Mouse (Mus musculus) adrenal gland, postnatal 25 days (tissue): ENCODE results near the gene Rbms3. TPM values are rescaled to one million over a fixed set of nuclear protein-coding genes. Genes with fewer than 3 reads are reported as not detected.

Source experiments
- DNase-seq: peaks from one replicate; pipeline ENCODE4 v3.0.0; 2021; ENCODE audit warnings: mixed read lengths
- total RNA-seq: library from RNA; stranded (reverse); gene quantifications from 2 replicates; pipeline ENCODE4 v1.2.3, GENCODE M21; 2021

Gene Rbms3
- total RNA-seq, 1 experiment from 2014 or later = 26.5 TPM

DNA sequence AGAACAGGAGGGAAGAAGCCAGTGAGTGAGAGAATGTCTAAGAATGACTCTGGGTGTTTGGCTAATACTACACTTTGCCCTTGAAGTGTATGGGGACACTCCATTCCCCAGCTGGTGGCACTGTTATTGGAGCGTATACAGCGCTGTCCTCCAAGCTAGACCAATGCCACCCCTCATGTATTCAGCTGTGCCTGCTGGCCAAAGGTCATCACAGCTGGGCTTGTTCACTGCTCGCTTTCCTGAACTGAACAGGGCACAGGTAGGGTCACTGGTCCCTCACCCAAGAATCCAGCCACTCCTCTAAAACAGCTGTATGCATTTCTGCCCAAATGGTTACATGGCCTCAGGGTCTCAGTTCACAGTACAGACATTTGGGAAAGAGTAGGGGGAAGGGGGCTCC, 253.9 kb downstream of the Rbms3 start:
- no peak for DNase-seq

DNA sequence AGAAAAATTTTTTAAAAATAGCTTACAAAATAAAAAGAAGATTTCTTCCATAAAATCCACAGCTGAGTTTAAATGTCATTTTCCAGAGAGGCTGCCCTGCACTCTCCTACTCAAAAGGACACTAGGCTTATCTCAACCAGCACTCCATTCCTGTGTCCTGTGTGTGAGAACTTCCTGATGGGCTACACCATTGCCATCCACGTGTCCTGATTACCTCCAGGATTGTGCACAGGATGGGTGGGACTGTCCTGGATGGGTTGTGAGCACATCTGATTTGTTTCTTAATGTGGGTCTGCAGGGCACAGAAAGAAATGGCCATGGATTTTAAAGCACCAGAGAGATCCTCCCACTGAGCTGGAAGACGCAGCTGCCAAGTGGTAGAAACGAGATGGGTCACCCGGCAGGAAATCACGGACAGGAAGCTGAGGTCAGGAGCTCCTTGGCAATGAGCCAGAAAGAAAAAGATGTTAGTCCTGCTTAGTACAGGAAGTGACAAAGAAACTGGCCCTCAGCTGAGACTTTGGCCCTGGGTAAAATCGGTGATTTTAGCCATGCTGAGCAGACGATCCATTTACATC, 256.5 kb downstream of the Rbms3 start:
- DNase-seq = peak; percentile 12

DNA sequence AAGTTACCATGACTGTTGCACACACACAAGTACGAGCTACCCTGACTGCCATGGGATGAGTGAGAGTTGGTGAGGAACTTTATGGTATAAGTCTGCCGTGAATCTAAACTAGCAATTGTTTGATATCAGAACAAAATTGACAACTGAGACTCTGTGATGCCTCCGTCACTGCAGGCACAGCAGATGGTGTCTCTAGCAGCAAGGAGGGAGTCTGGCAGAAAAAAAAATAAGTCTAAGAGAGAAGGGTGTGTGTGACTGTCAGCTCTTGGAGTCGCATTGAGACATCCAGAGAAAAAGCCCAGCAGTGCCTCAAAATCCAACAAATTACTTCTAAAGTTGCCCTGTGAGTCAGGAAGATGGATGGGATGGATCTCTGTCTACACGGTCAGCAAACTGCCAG, 257.7 kb downstream of the Rbms3 start:
- DNase-seq = no peak

DNA sequence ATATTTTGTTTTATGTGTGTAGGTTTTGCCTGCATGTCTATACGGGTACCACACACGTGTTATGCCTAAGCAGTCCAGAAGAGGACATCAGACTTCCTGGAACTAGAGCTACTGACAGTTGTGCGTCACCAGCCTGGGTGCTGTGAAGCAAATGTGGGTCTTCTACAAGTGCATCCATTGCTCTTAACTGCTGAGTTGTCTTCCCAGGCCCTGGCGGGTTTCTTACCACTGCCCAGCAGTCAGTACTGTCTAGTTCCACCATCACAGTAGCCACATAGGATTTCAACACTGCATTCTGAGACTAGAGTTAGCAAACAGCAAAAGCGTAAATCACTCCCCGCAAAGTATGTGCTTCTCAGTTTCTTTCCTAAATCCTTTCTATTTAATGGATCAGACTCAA, 259.6 kb downstream of the Rbms3 start:
- no peak for DNase-seq

DNA sequence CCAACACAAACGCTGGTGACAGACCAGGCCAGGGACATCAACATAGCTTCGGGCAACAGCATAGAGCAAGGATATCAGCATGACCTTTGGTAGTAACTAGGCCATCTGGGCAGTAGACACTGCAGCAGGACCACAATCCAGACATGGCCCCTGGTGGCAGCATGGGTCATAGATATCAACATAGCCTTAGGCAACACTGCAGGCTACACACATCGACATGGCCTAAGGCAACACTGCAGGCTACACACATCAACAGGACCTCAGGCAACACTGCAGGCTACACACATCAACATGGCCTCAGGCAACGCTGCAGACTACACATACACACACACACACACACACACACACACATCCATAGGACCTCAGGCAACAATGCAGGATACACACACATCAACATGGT, 261.7 kb downstream of the Rbms3 start:
- DNase-seq = no peak

DNA sequence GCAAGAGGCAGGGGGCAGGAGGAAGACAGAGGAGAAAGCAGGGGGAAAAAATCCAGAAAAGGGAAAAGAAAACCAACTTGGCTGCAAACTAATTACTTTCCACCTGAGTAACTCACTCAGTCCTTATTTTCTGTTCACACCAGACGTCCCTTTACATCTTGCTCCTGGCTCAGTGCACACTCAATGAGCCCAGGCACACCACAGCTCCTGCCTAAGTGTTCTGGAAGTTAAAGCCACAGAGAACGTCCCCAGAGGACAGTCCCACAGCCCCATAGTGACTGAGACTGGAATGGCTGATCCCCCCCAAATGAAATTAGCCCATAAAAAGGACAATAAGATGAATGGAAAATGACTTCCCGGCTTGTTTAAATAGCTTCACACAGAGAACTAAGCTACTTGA, 265.1 kb downstream of the Rbms3 start:
- DNase-seq = no peak

DNA sequence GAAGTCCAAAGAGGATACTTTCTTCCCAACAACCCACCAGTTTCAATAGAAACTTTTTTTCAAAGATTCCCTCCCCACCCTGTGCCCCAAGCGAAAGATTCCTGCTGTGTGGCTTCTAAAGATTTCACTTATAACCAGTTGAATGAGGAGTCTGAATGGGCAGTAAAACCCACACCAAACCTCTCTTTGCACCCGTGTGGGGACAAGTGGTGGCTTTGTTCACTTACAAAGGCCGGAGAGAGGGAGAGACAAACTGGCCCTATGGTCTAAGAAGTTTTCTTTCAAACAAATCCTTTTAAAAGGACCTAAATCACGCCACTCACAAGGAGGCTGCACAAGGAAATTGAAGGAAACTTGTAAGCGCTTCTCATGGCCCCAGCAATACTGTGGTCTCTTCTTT, 268.3 kb downstream of the Rbms3 start:
- no peak for DNase-seq

DNA sequence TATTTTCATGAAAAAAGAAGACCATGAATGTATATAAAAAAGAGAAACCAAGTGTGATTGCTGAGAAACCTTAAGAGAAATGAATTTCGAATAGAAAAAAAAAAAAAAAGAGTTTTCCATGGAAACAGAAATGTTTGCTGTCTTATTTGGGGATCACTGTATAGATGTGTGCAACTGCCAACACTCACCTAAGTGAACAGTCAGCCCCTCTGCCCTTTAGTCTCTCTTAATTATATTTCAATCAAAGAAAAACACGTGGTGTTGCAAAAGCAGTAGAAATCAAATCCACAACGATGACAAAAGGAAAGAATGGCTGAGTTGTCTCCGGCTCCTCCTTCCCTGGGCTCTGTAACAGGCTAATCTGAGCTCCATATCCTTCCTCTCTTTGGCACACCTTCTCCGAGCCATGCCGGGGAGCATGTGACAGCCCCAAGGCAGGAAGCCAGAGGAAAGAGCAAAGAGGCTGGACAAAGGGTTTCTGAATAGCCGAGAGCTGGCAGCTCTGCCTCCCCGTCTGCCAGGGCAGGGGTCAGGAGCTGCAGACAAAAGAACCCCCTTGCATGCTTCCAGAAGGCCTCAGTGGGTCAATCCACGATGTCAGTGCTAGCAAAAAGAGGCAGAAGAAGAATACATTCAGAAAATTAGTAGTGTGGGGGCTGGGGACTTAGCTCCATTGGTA, 272.8 kb downstream of the Rbms3 start:
- DNase-seq = peak; percentile 68

DNA sequence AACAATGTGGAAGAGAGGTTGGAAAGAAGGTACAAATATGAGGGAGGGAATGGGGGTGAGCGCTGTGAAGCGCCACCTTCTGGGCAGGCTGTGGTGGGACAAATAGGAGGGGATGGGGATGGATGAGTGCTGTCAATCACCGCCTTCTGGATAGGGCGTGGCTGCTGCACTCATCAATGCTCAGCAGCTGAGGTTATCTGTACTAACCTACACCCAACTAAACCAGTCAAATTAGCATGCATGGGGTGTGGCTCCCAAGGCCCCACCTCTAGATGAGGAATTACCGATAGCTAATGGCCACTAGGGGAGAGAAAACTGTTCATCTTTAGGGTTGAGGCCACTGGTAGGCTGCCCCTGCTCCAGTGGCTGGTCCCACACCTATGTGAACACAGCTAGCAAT, 274.2 kb downstream of the Rbms3 start:
- no peak for DNase-seq

DNA sequence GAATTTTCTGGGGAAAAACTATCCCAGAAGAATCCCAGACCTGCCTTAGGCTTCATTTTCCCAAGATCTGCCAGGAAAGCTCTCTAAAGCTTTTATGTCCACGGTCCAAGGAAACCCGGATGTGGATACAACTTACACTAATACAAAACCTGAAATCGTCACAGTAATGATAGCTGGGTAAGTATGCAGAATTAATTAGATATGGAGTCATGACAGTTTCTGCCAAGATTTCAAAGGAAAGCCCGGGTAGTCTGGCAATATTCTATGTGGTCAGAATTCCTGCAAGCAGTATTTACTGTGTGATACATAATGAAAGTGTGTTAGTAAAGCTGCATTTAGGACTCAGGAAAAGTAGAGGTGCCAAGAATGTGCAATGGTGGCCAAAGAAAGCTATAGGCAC, 287.4 kb downstream of the Rbms3 start:
- DNase-seq = no peak

DNA sequence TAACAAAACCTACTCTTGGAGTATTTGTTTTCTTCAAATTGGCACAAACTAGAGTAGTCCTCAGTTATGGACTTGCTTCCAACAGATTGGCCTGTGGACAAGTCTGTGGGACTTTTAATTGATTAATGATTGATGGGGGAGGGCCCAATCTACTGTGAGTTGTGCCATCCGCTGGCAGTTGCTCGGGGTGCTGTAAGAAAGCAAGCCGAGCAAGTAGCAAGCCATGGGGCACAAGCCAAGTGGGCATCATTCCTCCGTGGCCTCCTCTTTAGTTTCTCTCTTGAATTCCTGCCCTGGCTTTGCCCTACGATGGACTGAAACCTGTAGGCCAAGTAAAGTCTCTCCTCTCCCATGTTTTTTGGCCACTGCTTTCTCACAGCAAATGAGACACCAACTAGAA, 299.0 kb downstream of the Rbms3 start:
- DNase-seq = peak; percentile 16

DNA sequence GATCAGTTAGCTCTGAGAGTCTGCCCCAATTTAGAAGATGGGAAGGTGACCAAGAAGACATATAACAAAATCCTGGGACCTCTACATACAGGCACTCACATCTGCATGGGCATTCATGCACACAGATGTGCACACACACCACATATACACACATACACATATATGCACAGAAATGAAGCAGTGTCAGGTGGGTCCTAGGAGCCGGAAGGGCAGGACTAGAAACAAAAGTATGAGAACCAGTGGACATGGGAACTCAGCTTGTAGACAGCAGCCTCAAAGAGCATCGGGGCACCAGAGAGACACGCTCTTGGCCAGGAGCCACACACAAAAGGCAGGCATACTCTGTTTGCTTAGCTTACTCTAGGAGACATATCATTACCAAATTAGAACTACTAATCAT, 310.4 kb downstream of the Rbms3 start:
- DNase-seq = no peak

DNA sequence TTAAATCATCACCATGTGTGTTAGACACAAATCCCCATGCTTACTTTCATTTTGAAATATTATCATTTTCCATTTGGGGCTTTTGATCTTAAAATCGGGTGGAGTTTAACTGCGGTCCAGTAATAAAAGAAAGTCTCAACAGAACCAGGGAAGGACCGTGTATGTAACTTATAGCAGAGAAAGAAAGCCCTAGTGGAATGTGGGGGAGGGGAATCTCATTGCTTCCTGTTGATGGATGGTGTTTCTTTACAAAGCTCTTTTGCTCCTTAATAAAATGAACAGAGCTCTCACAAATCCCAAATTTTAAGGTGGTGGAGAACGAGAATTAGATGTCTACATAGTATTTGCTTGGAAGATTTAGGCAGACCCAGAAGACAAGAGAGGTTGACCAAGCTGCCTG, 311.3 kb downstream of the Rbms3 start:
- no peak for DNase-seq

DNA sequence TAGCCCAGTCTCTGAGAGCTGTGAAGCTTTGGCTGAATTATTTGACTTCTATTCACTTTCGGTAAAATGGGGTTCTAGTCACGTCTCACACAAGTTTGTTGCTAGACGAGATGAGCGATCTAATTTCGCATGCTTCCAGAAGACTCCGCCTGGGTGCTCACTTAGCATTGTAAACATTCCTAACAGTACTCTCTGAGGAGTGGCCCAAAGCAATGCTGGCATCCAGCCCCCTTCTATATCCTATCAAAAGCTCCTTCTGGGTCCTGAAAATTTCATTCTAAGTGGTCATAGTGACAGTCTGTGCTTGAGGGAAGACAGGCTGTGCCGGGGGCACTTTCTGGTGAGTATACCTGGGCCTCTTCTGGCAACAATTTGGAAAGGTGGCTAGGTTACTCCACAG, 312.5 kb downstream of the Rbms3 start:
- DNase-seq = no peak

DNA sequence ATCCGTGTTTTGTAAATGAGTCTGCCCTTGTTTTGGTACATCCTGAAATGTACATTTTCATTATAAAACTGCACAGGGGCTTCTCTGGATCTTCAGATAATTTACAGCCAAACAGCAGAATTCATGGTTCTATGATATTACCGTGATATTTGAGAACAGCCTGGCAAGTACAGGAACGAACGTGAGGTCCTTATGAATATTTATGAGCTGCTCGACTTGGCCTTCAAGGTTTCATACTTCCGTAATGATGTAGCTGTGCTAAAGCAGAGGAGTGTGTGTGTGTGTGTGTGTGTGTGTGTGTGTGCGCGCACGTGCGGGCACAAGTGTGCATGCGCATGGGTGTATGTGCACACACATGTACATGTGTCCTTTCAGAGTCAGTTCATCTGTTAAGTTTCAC, 316.1 kb downstream of the Rbms3 start:
- no peak for DNase-seq

DNA sequence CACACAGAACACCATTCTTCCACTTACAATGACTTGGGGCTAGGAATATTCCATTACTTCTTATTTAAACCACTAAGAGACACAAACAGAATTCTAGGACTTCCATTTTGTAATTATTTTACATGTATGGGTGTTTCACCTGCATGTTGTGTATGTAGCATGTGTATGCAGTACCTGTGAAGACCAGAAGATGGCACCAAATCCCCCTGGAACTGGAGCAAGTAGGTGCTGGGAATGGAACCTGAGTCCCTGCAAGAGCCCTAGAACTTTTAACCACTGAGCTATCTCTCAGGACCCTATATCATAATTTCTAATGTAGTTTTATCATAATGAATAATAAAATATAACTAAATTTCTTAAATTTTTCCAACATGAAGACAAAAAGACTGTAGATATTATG, 319.9 kb downstream of the Rbms3 start:
- DNase-seq = no peak

DNA sequence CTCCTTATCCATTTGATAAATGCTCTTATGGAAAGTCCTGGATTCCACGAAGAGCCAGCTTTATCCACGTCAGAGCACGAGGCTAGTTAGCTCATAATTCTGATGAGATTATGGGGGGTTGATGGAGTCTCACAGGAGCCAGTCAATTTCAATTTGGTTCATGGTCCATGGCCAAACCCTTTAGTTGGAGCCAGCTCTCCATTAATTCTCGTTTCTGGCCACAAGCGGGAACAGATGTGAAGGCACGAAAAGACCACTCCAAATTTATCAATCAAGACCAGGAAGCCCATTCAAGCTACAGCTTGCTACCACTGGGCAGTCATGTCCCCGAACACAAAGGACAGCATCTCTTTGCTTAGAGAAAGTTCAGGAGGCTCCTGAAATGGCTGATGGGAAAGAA, 330.7 kb downstream of the Rbms3 start:
- DNase-seq = no peak

DNA sequence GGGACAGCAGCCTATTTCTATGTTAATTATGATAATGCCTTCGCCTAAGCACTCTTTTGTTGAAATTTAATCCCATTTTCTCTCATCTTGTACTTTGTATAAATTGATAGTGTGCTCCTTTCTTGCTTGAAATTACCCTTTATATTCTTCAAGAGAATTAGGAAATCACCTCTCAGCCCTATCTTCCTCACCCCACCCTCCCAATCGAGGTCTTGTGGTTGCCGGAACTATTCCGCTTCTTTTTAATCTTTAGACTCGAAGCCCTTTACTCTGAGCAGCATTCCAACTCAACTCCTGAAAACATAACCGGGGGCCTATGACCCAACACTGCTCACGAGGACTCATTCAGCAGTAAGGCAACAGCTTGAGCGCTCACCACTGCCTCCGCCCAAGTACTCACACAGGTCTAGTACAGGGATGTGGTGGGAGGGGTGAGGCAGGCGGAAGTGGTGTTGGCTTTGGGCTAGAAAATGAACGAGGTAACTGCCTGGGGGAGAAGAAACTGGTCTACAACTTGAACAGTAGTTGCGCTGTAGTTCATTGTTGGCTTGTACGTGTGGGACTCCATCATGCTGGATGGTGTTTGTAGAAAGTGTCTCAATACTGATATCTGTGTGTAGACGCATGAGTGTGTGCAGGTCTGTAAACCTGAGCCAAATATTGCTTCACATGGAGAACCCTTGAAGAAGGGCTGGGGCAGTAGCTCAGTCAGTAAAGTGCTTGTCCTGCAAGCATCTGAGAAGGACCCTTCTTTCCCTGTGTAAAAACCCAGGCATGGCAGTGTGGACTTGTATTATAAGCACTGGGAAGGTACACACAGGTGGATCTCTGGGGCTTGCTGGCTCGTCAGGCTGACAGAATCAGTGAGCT, 331.8 kb downstream of the Rbms3 start:
- no peak for DNase-seq

DNA sequence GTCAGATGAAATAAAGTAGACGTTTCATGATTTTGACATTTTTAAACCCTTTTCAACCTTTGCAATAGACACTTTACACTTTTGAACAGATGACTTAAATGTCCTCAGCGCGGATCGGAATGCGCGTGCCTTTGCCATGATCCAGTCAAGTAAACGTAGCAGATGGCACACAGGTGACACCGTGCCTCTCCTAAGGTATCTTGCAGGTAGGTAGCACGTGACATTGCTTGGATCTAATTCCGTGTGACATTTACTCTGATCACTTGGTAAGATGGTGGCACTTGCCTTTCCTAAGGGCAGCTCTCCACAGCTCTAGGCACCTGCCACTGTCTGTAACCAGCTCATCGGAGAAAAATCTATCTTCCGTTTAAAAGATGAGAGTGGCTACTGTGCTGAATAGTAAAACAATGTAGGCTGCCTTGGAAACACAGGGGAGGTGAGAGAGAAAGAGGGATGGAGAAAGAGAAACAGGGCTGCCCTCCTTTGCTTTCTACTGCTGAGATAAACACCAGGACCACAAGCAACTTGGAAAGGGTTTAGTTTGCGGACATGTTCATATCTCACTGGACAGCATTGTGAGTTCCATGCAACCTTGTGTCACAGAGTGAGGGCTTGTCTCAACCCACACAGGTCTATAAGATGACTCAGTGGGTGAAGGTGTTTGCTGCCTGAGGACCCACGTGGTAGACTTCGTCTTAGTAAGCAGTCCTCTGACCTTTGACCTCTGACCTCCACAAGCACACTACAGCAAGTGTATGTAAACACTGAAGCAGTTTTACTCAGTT, 338.5 kb downstream of the Rbms3 start:
- no peak for DNase-seq

DNA sequence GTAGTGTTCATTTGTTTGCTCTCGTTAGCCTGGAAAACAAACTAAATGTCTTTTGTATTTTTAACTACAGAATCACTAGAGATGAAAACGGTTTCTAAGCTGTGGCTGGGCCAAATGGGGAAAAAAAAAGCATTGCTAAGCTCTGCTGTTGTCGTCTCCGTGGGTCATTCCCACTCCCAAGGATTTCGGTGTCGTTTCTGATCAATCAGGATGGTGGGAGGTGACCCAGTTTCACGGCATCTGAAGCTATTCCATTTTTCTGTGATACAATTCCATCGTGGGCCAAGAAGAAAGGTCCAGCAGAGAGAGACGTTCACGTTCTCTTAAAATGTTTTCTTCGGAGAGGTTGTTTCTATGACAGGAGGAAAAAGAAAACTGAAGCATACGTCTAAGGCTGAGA, 354.9 kb downstream of the Rbms3 start:
- DNase-seq = no peak

DNA sequence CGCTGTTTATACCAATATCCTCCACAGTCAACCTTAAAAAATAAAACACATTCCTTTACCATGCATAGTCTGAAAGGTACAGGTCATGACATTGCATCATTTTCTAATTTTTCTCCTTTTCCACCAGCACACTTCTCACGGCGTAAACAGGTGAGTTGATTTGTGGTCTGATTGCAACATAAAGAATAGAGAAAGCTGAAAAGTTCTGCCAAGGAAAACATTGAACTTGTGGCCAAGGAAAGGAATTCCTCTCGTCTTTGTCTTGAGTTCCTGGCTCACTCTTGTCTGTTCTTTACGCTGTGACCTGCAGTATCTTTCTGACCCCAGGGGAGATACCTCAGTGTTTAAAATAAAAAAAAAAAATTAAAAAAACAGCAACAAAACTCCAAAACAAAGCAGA, 370.1 kb downstream of the Rbms3 start:
- no peak for DNase-seq

DNA sequence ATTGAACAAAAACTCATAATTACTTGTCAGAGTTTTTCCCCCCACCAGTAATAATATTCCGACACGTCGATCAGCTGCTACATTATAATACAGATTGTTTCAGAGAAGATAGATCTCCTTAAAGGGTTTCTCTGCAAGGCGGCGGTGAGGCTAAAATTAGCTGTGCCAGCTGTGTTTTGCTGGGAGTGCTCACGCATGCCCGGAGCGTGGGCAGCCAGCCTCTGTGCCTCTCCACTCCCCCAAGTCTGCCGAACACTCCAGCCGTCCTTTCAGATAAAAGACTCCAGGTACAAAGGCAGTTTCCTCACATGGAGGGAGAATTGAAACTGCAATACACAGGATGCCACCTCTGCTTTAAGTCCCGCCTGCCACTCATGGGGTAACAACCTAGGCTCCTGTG, 376.4 kb downstream of the Rbms3 start:
- DNase-seq = no peak

DNA sequence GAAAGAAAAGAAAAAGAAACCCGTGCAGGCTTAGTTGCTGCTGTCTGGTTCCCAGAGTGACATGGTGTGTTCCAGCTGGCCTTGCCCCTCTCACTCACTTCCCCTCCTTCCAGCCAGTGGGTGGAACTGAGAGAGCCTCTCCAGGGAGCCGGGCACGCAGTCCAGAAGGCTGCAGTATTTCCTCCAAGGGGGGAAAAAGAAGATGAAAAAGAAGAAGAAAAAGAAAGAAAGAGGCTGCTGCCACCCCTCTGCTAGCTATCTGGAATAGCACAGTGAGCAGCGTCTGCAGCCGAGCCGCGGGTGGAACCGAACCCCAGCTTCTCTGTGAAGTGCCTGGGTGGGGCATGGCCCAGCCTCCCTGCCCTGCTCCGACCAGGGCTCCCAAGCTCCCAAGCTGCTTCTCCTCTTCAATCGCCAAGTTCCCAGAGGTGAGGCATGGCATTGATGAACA, 377.3 kb downstream of the Rbms3 start:
- peak; percentile 49 for DNase-seq
